Mouse (Mus musculus): ENCODE results near the gene Lpin3. TPM values are rescaled to one million over a fixed set of nuclear protein-coding genes. Genes with fewer than 3 reads are reported as not detected.

Gene Lpin3
- total and polyA plus RNA-seq, 2 experiments from 2014 or later = 0.38 to 1.1 TPM

DNA sequence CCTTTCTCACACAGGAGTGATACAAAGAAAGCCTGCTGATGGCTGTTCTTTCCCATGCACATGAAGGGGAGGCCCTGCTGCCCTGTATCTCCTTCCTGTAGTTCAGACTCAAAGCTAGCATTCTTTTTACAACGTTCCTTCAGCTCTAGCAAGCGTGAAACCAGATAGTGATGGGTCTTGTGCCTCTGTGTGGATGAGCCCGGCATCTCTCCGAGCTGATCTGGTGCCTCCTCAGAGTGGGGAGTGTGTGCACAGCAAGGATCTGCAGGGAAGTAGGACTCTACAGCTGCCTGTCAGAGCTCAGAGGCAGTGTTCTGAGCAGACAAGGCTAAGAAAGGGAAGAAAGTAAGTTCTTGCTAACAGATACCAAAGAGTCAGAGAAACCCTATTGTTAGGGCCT, 71.1 kb downstream of the Lpin3 start:
- Histone ChIP-seq H3K27me3 (ENCODE audit: insufficient read depth, low read length) (no peaks in the 10 kb centered on the region), H3K4me2 (ENCODE audit: low read depth, low read length, poor library complexity, severe bottlenecking) (no peak overlapping the region), H3K9me3 (ENCODE audit: low read length) (no peaks in the 10 kb centered on the region), H3K27ac (ENCODE audit: low read depth, low read length) (no peak overlapping the region), H3K4me3 (ENCODE audit: low read depth, low read length) (no peak overlapping the region), H3K36me3 (ENCODE audit: insufficient read depth, low read length) (peaks cover 62% of the 10 kb centered on the region), H3K9ac (replicated peaks; ENCODE audit: low read length, poor library complexity, severe bottlenecking) (no peak overlapping the region), H3K4me1 (ENCODE audit: insufficient read depth, low read length) (no peaks in the 10 kb centered on the region)
- WGBS = 79% methylated on average over 4 of the region's 4 CpGs
- no peak for DNase-seq (ENCODE audit: low spot score)
- TF ChIP-seq CTCF (IDR thresholded peaks at IDR 0.05) = no peak
- ATAC-seq (ENCODE audit: low FRiP score) = no peak

DNA sequence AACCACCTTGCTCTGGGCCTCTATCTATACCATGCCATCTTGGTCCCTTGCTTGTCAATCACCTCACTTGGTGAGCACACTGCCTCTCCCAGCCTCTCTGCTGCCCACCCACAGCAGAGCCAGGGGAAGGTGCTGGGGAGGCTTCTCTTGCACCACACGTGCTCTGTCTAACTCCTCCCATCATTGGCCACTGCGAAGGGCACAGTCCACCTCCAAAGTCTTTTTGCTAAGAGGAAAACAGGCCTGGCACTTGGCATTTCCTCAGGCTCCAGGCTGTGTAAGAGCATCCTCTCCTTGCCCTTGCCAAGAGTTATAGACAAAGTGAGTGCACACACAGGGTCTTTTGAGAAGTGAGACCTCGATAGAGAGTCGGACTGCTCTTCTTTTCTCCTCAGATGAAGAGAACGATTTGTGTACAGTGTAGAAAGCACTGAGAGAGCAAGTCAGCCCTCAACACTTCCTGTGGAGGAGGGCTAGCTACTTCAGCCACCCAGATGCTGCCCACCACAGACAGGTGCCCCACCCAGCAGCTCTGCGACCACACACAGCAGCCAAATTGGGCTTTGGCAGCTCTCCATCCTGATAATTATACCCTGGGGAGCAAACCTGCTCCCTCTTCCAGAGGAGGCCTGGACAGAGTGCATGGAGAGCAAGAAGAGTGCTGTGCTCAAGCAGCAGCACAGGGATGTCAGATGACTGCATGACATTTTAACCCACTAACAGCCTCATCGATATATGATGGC, 72.8 kb downstream of the Lpin3 start:
- H3K4me1 ChIP-seq (ENCODE audit: insufficient read depth, low read length) = no peaks in the 10 kb centered on the region
- TF ChIP-seq CTCF (IDR thresholded peaks at IDR 0.05) = no peak
- peak; percentile 58; the same call in 1 of the 2 replicates for ATAC-seq (ENCODE audit: low FRiP score)
- no peaks in the 10 kb centered on the region for H3K9me3 ChIP-seq (ENCODE audit: low read length)
- peak; percentile 31 for DNase-seq (ENCODE audit: low spot score)
- 80% methylated on average over 7 of the region's 7 CpGs for WGBS
- H3K9ac ChIP-seq (replicated peaks; ENCODE audit: low read length, poor library complexity, severe bottlenecking) = no peak overlapping the region
- H3K4me2 ChIP-seq (ENCODE audit: low read depth, low read length, poor library complexity, severe bottlenecking) = no peak overlapping the region
- no peak overlapping the region for H3K4me3 ChIP-seq (ENCODE audit: low read depth, low read length)
- no peak overlapping the region for H3K27ac ChIP-seq (ENCODE audit: low read depth, low read length)
- H3K36me3 ChIP-seq (ENCODE audit: insufficient read depth, low read length) = peaks cover 63% of the 10 kb centered on the region
- no peaks in the 10 kb centered on the region for H3K27me3 ChIP-seq (ENCODE audit: insufficient read depth, low read length)

DNA sequence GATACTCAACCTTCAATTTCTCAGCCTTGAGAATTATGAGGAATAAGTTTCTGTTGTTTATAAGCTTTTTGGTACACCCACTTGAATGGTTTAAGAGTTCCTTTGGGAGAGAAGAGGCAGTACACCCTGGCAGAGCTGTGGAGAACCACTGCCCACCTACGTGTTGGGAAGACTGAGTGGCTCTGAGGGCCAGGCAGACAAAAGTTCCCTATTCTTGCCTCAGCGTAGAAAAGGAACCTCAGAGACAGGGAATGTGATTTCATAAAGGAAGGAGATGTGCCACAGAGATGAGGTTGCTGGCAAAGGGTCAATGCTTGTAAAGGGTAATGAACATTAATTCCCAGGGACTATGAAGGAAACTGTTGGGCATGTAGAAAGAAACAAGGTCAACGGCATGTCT, 74.1 kb downstream of the Lpin3 start:
- peaks cover 58% of the 10 kb centered on the region for H3K36me3 ChIP-seq (ENCODE audit: insufficient read depth, low read length)
- ATAC-seq (ENCODE audit: low FRiP score) = no peak
- no peak for DNase-seq (ENCODE audit: low spot score)
- no peaks in the 10 kb centered on the region for H3K27me3 ChIP-seq (ENCODE audit: insufficient read depth, low read length)
- no peak overlapping the region for H3K4me2 ChIP-seq (ENCODE audit: low read depth, low read length, poor library complexity, severe bottlenecking)
- no peaks in the 10 kb centered on the region for H3K9me3 ChIP-seq (ENCODE audit: low read length)
- TF ChIP-seq CTCF (IDR thresholded peaks at IDR 0.05) = no peak
- no peak overlapping the region for H3K27ac ChIP-seq (ENCODE audit: low read depth, low read length)
- no peak overlapping the region for H3K9ac ChIP-seq (replicated peaks; ENCODE audit: low read length, poor library complexity, severe bottlenecking)
- no peaks in the 10 kb centered on the region for H3K4me1 ChIP-seq (ENCODE audit: insufficient read depth, low read length)
- whole genome bisulfite sequencing = 93% methylated on average over 3 of the region's 3 CpGs
- H3K4me3 ChIP-seq (ENCODE audit: low read depth, low read length) = no peak overlapping the region

DNA sequence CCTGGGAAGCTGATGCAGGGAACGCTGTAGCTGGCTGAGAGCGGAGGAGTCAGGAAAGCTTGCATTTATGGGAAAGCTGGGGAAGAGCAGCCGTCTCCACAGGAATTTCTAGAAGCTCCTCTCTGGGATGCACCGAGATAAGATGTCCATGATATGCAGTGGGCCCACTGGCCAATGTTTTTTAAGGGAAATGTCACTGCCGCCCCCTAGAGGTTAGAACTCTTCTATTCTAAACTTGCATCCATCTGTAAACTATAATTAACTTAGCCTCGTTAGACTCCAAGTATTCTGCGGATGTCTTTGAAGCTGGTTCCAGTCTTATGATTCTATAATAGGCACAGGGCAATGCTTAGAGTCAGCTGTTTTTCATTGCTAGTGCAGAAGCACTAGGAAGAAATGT, 74.9 kb downstream of the Lpin3 start:
- Histone ChIP-seq H3K4me3 (ENCODE audit: low read depth, low read length) (no peak overlapping the region), H3K4me1 (ENCODE audit: insufficient read depth, low read length) (no peaks in the 10 kb centered on the region), H3K9me3 (ENCODE audit: low read length) (no peaks in the 10 kb centered on the region), H3K9ac (replicated peaks; ENCODE audit: low read length, poor library complexity, severe bottlenecking) (no peak overlapping the region), H3K27ac (ENCODE audit: low read depth, low read length) (no peak overlapping the region), H3K27me3 (ENCODE audit: insufficient read depth, low read length) (no peaks in the 10 kb centered on the region), H3K36me3 (ENCODE audit: insufficient read depth, low read length) (peaks cover 57% of the 10 kb centered on the region), H3K4me2 (ENCODE audit: low read depth, low read length, poor library complexity, severe bottlenecking) (no peak overlapping the region)
- peak; percentile 40 for DNase-seq (ENCODE audit: low spot score)
- 78% methylated on average over 7 of the region's 7 CpGs for WGBS
- ATAC-seq (ENCODE audit: low FRiP score) = no peak
- peak; percentile 50 for TF ChIP-seq CTCF (IDR thresholded peaks at IDR 0.05)

Other genes with a start within 250 kb of the Lpin3 start
- gene Top1, start 234.8 kb upstream of the Lpin3 start, total RNA-seq (2014; rRNA removed) = 31.1 and 51.0 TPM in 2 replicates
- 43.3 and 52.2 TPM in 2 replicates for gene Top1, start 234.8 kb upstream of the Lpin3 start, polyA plus RNA-seq (2015; fragmentation: Nextera tagmentation; extraction: Ambion mirVana)
- gene Plcg1, start 149.4 kb upstream of the Lpin3 start, total RNA-seq (2014; rRNA removed) = 88.7 and 134 TPM in 2 replicates
- 38.0 and 45.2 TPM in 2 replicates for gene Plcg1, start 149.4 kb upstream of the Lpin3 start, polyA plus RNA-seq (2015; fragmentation: Nextera tagmentation; extraction: Ambion mirVana)
- 43.9 and 63.9 TPM in 2 replicates for gene Zhx3, start 7.7 kb upstream of the Lpin3 start, total RNA-seq (2014; rRNA removed)
- gene Zhx3, start 7.7 kb upstream of the Lpin3 start, polyA plus RNA-seq (2015; fragmentation: Nextera tagmentation; extraction: Ambion mirVana) = 17.3 and 18.7 TPM in 2 replicates
- gene Emilin3, start 31.7 kb downstream of the Lpin3 start, total RNA-seq (2014; rRNA removed) = 0.55 and 1.6 TPM in 2 replicates
- 0.44 and 0.51 TPM in 2 replicates for gene Emilin3, start 31.7 kb downstream of the Lpin3 start, polyA plus RNA-seq (2015; fragmentation: Nextera tagmentation; extraction: Ambion mirVana)
- gene Chd6, start 228.4 kb downstream of the Lpin3 start, total RNA-seq (2014; rRNA removed) = 58.3 and 69.6 TPM in 2 replicates
- 23.5 and 26.6 TPM in 2 replicates for gene Chd6, start 228.4 kb downstream of the Lpin3 start, polyA plus RNA-seq (2015; fragmentation: Nextera tagmentation; extraction: Ambion mirVana)

All from midbrain, postnatal 0 days (tissue).